Mouse (Mus musculus) spleen, postnatal 14 days (tissue): ENCODE results near the gene Igf1r.

Experiments used
- DNase-seq, 2 experiments: peaks; one replicate each; pipeline ENCODE4 v3.0.0; 2021 to 2022; ENCODE audit warnings: low spot score in 2 of 2

The Igf1r gene

GRCm38 (mm10) chr7:68009635-68010034 is 57.0 kb downstream of the Igf1r start:
- no peak for DNase-seq

DNA sequence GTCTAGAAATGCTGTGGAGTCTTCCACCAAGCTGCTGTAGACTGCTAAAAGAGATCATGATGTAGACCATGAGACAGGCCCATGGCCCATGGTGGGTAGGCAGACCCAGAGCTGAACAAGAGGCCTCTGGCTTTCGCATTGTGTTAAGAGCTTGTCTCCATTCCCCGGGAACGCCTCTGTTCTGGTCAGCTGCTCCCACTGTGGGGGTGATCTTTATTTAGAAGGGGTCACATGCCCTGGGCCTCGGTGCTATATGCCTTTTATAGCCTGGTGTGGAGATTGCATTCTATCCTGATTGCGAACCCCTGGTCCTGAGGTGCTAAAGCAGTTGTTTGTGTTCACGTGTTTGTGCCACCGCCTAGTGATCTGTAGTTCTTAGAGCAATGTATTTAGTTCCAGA is 57.5 kb downstream of the Igf1r start:
- DNase-seq, result no peak

DNA sequence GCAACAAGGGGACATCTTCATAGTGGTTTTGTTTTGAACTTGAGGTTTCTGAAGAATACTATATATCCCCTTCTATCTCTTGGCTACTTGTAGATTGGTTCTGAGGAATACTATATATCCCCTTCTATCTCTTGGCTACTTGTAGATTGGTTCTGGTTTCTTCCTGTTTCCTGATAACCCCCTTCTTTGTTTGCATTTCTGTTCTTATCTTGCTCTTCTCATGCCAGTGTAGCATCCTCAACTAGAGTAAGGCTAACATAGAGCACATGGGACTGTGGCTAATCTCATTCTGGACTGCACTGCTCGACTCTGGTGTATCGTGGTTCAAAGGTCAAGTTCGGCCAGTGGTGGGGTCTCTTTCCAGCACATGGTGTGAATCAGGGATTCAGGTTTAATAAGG is 58.2 kb downstream of the Igf1r start:
- no peak for DNase-seq

GRCm38 (mm10) chr7:68011385-68012122 is 58.9 kb downstream of the Igf1r start:
- no peak for DNase-seq

- no peak for DNase-seq
These were observed 59.5 kb downstream of the Igf1r start for GRCm38 (mm10) chr7:68012123-68012474.

- DNase-seq, result no peak
These were observed 61.9 kb downstream of the Igf1r start for GRCm38 (mm10) chr7:68014495-68014894.

DNA sequence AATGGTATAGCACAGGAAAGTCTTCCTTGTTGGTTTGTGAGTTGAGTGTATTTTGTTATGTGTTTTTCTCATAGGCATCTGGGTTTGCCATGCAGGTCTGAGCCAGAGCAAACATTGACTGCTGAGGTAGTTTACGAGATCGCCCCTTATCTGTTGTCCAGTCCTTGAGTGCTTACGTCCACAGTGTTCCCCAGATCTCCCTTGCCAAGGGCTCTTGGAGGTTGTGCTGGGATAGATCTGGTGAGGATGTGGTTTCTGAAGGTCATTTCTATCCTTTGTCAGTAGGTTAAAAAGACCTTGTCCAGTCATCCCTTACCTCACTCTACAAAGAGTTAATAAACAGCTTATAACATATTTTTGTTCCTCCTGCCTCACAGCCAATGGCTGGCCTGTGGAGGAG is 62.8 kb downstream of the Igf1r start:
- no peak for DNase-seq

GRCm38 (mm10) chr7:68018038-68018437 is 65.4 kb downstream of the Igf1r start:
- DNase-seq, result no peak

- DNase-seq, result no peak
These were observed 67.9 kb downstream of the Igf1r start for GRCm38 (mm10) chr7:68020556-68020955.

DNA sequence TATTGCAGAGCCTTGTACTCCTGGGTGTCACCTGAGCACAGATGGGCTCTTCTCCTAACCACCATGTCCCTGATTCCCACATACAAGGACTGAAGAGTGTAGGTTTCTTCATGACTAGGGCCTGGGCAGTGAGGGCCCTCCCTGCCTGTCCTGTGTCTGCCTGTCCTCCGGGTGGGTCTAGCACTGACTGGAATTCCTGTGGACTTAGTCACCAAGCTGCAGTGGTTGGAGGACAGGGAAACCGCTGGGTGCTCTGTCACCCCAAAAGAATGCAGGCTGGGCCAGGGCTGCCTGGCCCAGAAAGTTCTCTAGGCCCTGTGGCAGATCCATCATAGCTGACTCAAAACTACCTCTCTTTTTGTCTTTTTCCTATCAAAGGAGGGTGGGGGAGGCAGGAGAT is 69.1 kb downstream of the Igf1r start:
- DNase-seq, result no peak

DNA sequence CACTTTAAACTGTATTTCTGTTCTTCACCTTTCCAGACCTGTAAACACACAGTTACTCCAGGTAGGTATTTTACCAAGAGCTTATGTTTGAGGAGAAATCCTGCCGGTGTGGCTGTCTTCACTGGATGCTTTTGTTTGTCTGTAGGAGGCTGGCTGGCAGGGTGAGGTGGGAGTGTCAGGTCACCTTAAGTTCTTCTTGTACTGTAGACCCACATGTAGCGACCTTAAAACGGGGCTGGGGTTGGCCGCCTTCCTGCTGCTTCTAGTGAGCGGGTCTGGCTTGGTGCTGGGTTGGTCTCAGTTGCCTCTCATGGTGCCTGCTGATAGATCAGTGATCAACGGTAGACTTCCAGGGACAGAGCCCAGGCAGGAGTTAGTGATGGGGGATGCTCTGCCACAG is 69.6 kb downstream of the Igf1r start:
- DNase-seq, result no peak

DNA sequence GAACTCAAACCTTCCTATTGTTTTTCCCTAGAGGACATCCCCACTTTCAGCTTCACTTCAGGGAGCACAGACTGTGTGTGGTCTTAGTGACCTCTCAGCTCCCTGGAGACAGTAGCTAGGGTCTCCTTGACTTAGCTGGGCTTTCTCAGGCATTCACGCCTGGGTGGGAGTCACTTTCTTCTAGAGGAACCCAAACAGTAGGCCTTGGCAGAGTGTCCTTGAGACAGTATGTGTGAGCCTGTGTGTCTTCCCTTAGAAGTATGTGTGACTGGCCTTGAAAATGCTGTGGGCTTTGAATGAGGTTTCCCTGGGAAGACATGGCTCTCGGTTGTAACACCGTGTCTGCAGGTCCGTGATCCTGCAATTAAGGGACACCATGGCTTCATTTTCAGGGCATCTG is 71.3 kb downstream of the Igf1r start:
- no peak for DNase-seq

DNA sequence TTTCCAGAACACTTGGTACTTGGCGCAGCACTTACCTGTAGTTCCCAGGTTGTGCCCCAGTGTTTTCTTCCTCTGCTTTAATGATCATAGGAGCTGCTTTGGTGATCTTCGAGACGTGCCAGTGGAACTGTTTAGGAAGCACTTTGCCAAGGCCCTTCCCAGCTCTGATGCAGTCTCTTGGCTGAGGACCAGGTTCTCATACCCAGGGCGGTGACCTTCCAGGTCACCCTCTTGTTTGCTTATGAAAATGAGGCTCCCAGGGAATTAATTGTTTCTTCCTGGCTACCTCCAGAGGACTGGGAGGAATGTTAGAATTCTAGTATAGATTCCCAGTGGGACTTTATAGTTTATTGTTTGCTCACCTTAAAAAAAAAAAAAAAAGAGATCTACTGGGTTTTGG is 72.0 kb downstream of the Igf1r start:
- no peak for DNase-seq

DNA sequence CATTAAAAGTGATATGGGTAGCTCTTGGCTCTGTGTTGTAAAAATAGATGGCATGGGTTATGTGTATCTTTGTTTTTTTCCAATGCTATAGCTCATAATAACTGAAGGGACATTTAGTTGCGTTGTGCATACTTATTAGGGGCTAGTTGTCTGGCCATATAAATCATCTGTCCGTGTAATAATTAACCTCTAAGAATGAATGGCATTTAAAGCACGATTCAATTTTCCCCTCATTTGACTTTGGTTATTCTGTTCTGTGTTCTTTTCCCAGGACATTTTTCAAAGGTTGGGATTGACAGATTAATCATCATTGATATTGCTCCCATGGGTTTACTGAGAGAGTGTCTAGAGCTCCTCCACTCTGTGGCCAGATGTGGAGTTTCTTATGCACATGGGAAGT is 72.8 kb downstream of the Igf1r start:
- no peak for DNase-seq

DNA sequence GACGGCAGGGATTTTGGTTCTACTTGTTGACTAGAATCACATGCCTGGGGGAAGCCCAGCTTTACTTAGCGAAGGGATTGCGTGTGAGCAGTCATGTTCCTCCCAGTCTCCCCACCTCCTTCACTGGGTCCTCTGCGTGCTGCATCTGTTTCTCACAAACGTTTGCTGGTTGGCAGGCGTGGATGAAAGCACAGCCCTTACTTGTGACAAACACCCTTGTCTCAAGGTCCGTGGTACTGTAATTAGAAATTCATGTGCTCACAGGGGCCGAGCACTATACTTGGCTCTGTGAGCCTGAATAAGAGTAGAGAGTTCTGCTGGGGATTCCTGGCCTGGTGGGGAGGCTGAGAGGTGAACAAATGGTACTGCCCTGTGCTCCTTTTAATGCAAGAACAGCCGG is 73.4 kb downstream of the Igf1r start:
- no peak for DNase-seq

DNA sequence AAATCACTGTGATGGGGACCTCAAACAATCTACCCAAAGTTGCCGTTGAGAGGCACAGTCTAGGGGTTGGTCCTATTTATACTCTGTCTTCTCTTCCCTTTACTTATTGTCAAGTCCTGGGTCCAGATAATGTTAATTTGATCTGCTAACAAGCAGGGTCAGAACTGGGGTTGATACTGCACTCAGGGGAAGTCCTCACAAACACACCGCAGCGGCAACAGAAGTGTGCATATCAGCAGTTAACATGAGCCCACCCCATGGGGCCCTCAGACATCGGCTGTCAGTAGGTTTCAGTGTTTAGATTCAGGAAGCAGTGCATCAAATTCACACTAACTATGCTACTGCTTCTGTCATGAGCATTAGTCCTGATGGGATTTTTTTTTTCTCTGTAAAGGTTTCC is 75.5 kb downstream of the Igf1r start:
- no peak for DNase-seq

GRCm38 (mm10) chr7:68030846-68031245 is 78.2 kb downstream of the Igf1r start:
- no peak for DNase-seq

DNA sequence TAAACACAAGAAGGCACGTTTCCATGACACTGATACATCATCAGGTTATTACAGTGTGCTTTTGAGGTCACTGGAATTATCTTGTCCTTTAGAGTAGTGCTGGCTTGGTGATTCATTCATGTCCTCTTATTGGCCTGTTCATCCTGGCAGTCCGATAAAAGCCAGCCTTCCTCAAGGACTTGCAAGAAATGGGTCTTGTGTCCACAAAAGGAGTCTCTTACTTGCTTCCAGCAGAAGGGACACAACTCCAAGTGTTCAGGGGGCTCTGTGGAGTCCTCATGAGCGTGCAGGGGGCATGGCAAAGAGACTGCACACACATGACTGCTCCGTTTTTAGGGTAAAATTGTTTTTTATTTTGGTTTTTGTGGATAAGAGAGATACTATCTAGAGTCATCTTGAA is 83.9 kb downstream of the Igf1r start:
- no peak for DNase-seq

- no peak for DNase-seq
These were observed 86.2 kb downstream of the Igf1r start for GRCm38 (mm10) chr7:68038846-68039245.

- DNase-seq, result no peak
These were observed 86.9 kb downstream of the Igf1r start for GRCm38 (mm10) chr7:68039550-68039949.

GRCm38 (mm10) chr7:68044621-68045020 is 92.0 kb downstream of the Igf1r start:
- no peak for DNase-seq

GRCm38 (mm10) chr7:68047152-68047551 is 94.5 kb downstream of the Igf1r start:
- no peak for DNase-seq

DNA sequence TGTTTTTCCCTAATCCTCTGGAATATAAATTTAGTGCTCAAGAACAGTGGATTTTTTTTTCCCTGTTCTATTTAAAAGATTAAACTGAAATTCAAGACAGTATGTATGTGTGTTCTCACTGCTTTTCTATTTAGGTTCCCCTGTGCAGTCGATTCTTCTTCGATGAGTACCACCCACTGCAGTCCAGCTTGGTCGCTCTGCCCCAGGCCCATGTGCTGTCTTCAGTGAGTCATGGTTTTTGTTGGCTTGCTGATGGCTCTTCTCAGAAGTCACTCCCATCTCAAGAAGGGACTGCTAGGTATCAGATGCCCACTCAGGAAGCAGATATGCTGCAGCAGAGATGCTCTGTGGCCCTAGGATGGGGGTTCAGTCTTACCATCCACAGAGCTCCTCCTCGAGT is 95.9 kb downstream of the Igf1r start:
- DNase-seq, result no peak

DNA sequence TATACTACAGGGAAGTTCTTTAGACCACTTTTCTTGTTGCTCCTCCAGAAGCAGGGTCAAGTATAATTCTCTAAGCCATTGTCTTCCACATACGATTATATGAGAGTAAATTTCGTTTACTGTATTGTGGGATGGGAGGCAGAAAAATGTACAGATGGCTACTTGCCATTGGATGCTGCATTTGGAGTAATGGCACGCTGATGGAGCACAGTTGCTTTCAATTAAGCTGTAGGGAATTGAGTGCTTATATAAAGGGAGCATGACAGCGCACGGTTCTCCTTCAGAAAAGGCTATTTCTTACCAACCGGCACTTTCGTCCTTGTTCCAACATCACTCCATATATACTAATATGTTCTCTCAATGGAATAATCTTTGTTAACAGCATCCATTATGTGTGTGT is 96.4 kb downstream of the Igf1r start:
- no peak for DNase-seq
